Mouse (Mus musculus): ENCODE results near the gene Lrp6. TPM values are rescaled to one million over a fixed set of nuclear protein-coding genes. Genes with fewer than 3 reads are reported as not detected.

Gene Lrp6
- total RNA-seq, 2 experiments from 2014 or later = 45.9 to 47.0 TPM

GRCm38 (mm10) chr6:134416556-134417105 is 150.1 kb downstream of the Lrp6 start:
- no peak for DNase-seq (ENCODE audit: low spot score in 2 of 2)
- intact Hi-C loops (cut with DNase I) = no loop called here

- intact Hi-C loops (cut with DNase I) = no loop called here
- DNase-seq (ENCODE audit: low spot score in 2 of 2) = no peak
Measured at GRCm38 (mm10) chr6:134414532-134414883, 152.3 kb downstream of the Lrp6 start.

DNA sequence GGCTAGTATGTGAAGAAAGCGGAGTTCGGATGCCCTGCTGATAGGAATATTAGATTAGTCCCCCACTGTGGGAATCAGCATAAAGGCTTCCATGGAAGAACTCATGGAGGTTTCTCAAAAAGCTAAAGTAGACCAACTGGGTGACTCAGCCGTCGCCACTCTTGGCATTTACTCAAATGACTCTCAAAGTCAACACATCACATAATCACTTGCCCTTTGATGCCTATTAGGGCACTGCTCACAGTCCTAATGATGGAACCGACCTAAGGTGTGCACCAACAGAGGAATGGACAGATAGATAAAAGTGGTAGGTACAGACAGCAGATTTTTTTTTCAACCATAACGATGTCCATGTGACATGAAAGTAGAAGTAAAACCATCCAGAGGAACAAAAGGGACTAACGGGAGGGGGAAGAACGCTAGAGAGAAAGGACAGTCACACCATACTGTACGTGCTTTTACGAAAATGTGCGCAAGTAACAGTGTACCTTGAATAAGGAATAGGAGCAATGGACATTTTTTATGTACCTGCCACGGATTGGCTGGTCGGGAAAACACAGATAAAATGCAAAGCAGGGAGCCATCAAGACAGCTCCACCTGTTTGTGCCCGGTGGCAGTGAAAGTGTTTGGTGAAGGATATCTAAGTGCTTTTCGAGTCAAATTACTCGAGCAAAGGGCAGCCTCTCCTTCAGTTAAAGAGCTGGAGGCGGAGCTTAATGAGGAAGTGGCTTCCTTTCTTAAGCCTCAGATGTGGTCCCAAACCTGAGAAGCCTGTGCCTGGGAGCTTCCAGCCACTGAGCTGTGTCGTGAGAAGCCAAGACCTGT is 152.8 kb downstream of the Lrp6 start:
- no peak for DNase-seq (ENCODE audit: low spot score in 2 of 2)
- intact Hi-C loops (cut with DNase I) = no loop called here

GRCm38 (mm10) chr6:134407226-134407625 is 159.5 kb downstream of the Lrp6 start:
- intact Hi-C loops (cut with DNase I) = no loop called here

GRCm38 (mm10) chr6:134403684-134404070 is 163.1 kb downstream of the Lrp6 start:
- intact Hi-C loops (cut with DNase I) = no loop called here
- DNase-seq (ENCODE audit: low spot score in 2 of 2) = no peak

More at GRCm38 (mm10) chr6:134407226-134407625, 159.5 kb downstream of the Lrp6 start:
- DNase-seq (ENCODE audit: low spot score in 2 of 2) = no peak

DNA sequence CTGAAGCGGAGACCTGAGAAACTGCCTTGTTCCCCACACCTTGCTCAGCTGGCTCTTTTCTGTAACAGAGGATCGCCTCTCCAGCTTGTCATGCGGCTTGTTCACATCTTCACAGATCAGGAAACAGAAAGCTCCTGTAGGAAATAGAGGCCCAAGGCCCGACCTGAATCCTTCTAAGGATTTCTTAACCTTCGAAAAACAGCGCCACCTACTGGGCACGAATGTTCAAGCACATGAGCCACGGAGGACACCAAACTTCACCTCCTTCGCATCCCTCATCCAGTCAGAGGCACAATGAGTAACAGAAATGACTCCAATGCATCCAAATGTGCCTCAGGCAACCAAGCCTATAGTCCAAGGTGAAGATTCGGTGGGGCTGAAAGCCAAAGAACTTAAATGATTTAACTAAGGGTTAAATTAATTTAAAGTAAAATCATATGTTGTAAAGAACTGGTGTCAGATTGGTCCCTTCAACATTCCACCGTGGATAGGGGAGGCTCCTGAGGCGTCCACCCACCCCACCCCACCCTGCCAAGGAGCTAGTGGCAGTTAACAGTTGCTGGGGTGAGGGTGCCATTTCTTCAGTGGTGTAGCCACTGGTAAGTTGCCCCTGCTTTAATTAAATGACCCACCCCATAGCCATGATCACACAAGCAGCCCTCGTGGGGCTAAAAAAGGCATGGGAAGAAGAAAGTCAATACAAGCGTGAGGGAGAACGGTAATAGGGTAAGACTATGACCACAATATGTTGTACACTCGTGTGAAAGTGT is 163.7 kb downstream of the Lrp6 start:
- DNase-seq (ENCODE audit: low spot score in 2 of 2) = peak; percentile 60 to 74
- intact Hi-C loops (cut with DNase I) = no loop called here

Other genes with a start within 250 kb of the Lrp6 start
- not detected for gene Bcl2l14, start 170.6 kb downstream of the Lrp6 start, total RNA-seq (2021)
- 10 to 100 TPM in 1 of 2 experiments, 1 to 10 TPM in 1; 9.9 to 10.0 TPM for gene Mansc1, start 65.5 kb upstream of the Lrp6 start, total RNA-seq (2021)
- 10 to 100 TPM; 32.1 to 36.1 TPM for gene Borcs5, start 72.5 kb upstream of the Lrp6 start, total RNA-seq (2021)
- 1 to 10 TPM; 7.6 to 8.2 TPM for gene Dusp16, start 225.7 kb upstream of the Lrp6 start, total RNA-seq (2021)